Mouse (Mus musculus): ENCODE data around the gene Magi1. TPM values are rescaled to one million over a fixed set of nuclear protein-coding genes. Genes with fewer than 3 reads are reported as not detected.

Magi1 gene
- polyA plus RNA-seq, 1 experiment from 2014 or later: 22.9 TPM

DNA sequence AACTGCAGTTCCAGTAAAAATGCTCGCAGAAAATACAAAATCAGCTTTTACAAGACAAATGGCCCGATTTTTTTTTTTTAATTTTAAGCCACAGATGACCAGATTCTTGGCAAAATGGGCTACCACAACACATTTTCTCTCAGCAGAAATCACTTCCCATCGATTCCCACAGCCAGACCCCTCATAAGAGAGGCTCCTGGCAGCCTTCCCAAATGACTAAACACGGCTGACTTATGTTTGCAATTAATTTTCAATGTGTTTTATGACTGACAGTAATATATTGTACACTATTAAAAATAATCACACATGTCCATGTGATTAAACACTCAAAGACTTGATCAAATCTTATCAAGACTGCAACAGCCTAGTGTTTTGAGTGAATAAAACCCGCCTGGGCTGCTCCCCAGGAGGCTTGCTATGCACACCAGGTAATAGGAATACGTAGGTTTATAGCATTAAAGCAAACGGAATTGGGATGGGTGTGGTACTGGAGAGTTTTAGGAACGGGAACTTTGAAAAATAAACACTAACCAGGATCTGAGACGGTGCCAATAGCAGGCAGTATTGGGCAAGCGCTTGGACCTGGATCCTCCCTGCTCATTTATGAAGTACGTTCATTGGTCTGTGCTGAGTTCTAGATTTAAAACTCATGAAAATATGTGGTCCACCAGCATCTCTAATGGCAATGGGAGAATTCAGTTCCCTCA lies 176.2 kb downstream of the Magi1 start:
- Histone ChIP-seq H3K4me2 (ENCODE audit: low read length) (no peak overlapping the region), H3K36me3 (ENCODE audit: control insufficient read depth, insufficient read depth, low read length) (no peaks in the 10 kb centered on the region), H3K9ac (ENCODE audit: low read length) (no peak overlapping the region), H3K27me3 (replicated peaks; ENCODE audit: control insufficient read depth, insufficient read depth, low read length) (no peaks in the 10 kb centered on the region), H3K4me1 (ENCODE audit: control insufficient read depth, insufficient read depth, low read length) (0 out of 2 replicates have a peak, but pooled peaks cover 5% of the 10 kb centered on the region), H3K27ac (ENCODE audit: low read depth, low read length) (no peak overlapping the region), H3K9me3 (replicated peaks; ENCODE audit: control insufficient read depth, low read length) (no peaks in the 10 kb centered on the region), H3K4me3 (ENCODE audit: low read depth, low read length) (no peak overlapping the region)
- no peak for ATAC-seq
- 76% methylated on average over 11 of the region's 11 CpGs for WGBS
- peak; percentile 62 for DNase-seq (ENCODE audit: low spot score)

- no peak for DNase-seq (ENCODE audit: low spot score)
- H3K27ac ChIP-seq (ENCODE audit: low read depth, low read length): no peak overlapping the region
- H3K36me3 ChIP-seq (ENCODE audit: control insufficient read depth, insufficient read depth, low read length): no peaks in the 10 kb centered on the region
- no peak overlapping the region for H3K4me2 ChIP-seq (ENCODE audit: low read length)
- ATAC-seq: no peak
- WGBS: 49% methylated on average over 3 of the region's 3 CpGs
- H3K9ac ChIP-seq (ENCODE audit: low read length): no peak overlapping the region
- no peaks in the 10 kb centered on the region for H3K27me3 ChIP-seq (replicated peaks; ENCODE audit: control insufficient read depth, insufficient read depth, low read length)
- H3K4me1 ChIP-seq (ENCODE audit: control insufficient read depth, insufficient read depth, low read length): 0 out of 2 replicates have a peak, but pooled peaks cover 5% of the 10 kb centered on the region
- H3K4me3 ChIP-seq (ENCODE audit: low read depth, low read length): no peak overlapping the region
- no peaks in the 10 kb centered on the region for H3K9me3 ChIP-seq (replicated peaks; ENCODE audit: control insufficient read depth, low read length)
These were observed 180.1 kb downstream of the Magi1 start for GRCm38 (mm10) chr6:94103581-94103980.

DNA sequence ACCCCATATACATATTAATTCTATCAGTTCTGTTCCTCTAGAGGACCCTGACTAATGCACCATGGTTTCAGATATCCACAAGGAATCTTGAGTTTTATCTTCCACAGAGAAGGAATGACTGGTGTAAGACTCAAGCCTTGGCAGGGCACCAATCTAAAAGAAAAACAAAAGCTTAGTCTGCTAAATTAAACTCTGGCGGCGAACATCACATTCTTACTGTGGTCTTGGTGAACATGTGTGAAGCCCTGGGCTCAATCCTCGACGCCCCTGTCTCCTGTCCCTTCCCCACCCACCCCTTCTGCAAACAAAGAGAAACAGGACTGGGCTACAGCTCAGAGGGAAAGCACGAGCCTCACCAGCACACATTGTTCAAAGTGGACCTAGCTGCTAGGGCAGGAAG lies 182.5 kb downstream of the Magi1 start:
- no peaks in the 10 kb centered on the region for H3K27me3 ChIP-seq (replicated peaks; ENCODE audit: control insufficient read depth, insufficient read depth, low read length)
- ATAC-seq (no peak), DNase-seq (ENCODE audit: low spot score) (no peak)
- 0 out of 2 replicates have a peak, but pooled peaks cover 5% of the 10 kb centered on the region for H3K4me1 ChIP-seq (ENCODE audit: control insufficient read depth, insufficient read depth, low read length)
- H3K27ac ChIP-seq (ENCODE audit: low read depth, low read length): no peak overlapping the region
- no peak overlapping the region for H3K9ac ChIP-seq (ENCODE audit: low read length)
- no peak overlapping the region for H3K4me2 ChIP-seq (ENCODE audit: low read length)
- no peaks in the 10 kb centered on the region for H3K9me3 ChIP-seq (replicated peaks; ENCODE audit: control insufficient read depth, low read length)
- H3K4me3 ChIP-seq (ENCODE audit: low read depth, low read length): no peak overlapping the region
- WGBS: 53% methylated on average over 5 of the region's 5 CpGs
- H3K36me3 ChIP-seq (ENCODE audit: control insufficient read depth, insufficient read depth, low read length): no peaks in the 10 kb centered on the region

GRCm38 (mm10) chr6:94094924-94095685 lies 188.6 kb downstream of the Magi1 start:
- Histone ChIP-seq H3K9me3 (replicated peaks; ENCODE audit: control insufficient read depth, low read length) (no peaks in the 10 kb centered on the region), H3K36me3 (ENCODE audit: control insufficient read depth, insufficient read depth, low read length) (no peaks in the 10 kb centered on the region), H3K9ac (ENCODE audit: low read length) (no peak overlapping the region), H3K4me1 (ENCODE audit: control insufficient read depth, insufficient read depth, low read length) (peaks cover 5% of the 10 kb centered on the region; the same call in 1 of the 2 replicates), H3K27me3 (replicated peaks; ENCODE audit: control insufficient read depth, insufficient read depth, low read length) (no peaks in the 10 kb centered on the region), H3K4me3 (ENCODE audit: low read depth, low read length) (no peak overlapping the region), H3K4me2 (ENCODE audit: low read length) (no peak overlapping the region), H3K27ac (ENCODE audit: low read depth, low read length) (no peak overlapping the region)
- WGBS: 42% methylated on average over 4 of the region's 4 CpGs
- DNase-seq (ENCODE audit: low spot score) (no peak), ATAC-seq (no peak)

DNA sequence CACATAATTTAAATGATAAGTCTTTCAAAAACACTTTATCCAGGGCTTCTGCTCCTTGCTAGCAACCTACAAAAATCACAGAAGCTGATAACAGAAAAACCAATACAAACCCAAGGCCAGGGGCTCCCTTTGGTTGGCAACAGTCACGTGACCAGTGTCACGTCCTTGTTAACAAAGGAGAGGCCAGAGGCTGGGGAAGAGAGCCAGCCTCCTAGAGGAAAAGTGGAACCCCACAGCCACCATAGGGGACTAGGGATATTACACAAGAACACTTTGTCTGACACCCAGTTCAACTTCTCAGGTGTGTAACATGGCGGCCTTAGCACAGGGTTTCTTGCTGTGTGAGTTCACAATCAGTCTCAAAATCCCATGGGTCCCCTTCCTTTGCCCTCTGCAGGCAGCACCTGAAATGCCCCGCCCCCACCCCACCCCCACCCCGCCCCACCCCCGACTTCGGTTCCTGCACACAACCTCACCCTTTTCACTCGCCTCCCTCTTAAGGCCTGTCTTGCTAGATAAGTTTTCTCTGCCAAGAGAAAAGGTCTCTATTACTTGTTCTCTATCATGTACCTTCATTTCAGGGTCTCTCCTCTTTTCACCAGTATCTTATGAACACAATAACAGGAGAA lies 190.6 kb downstream of the Magi1 start:
- H3K27ac ChIP-seq (ENCODE audit: low read depth, low read length): no peak overlapping the region
- ATAC-seq: no peak
- H3K36me3 ChIP-seq (ENCODE audit: control insufficient read depth, insufficient read depth, low read length): no peaks in the 10 kb centered on the region
- H3K9me3 ChIP-seq (replicated peaks; ENCODE audit: control insufficient read depth, low read length): no peaks in the 10 kb centered on the region
- 53% methylated on average over 8 of the region's 8 CpGs for WGBS
- no peak overlapping the region for H3K9ac ChIP-seq (ENCODE audit: low read length)
- peaks cover 5% of the 10 kb centered on the region; the same call in 1 of the 2 replicates for H3K4me1 ChIP-seq (ENCODE audit: control insufficient read depth, insufficient read depth, low read length)
- H3K4me2 ChIP-seq (ENCODE audit: low read length): no peak overlapping the region
- no peaks in the 10 kb centered on the region for H3K27me3 ChIP-seq (replicated peaks; ENCODE audit: control insufficient read depth, insufficient read depth, low read length)
- H3K4me3 ChIP-seq (ENCODE audit: low read depth, low read length): no peak overlapping the region
- DNase-seq (ENCODE audit: low spot score): no peak

DNA sequence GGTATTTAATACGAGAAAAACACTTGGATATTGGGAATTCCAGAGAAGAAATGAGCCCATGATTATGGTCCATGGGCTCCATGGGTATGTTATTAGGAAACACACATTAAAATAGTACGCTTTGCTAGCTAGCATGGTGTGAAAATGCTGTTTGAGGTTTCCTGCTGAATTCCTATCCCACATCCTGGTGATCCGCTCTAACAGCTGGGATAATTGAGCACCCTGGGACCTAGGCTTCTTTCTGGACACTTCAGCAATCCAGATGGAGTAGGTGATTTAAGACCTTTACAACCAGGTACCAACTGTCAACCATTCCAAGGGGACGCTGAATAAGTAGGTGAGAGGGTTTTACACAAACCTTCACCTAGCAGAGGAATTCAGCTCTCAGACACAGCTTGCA lies 191.2 kb downstream of the Magi1 start:
- Histone ChIP-seq H3K27ac (ENCODE audit: low read depth, low read length) (no peak overlapping the region), H3K4me2 (ENCODE audit: low read length) (no peak overlapping the region), H3K27me3 (replicated peaks; ENCODE audit: control insufficient read depth, insufficient read depth, low read length) (no peaks in the 10 kb centered on the region), H3K9ac (ENCODE audit: low read length) (no peak overlapping the region), H3K9me3 (replicated peaks; ENCODE audit: control insufficient read depth, low read length) (no peaks in the 10 kb centered on the region), H3K4me3 (ENCODE audit: low read depth, low read length) (no peak overlapping the region), H3K4me1 (ENCODE audit: control insufficient read depth, insufficient read depth, low read length) (peaks cover 5% of the 10 kb centered on the region; the same call in 1 of the 2 replicates), H3K36me3 (ENCODE audit: control insufficient read depth, insufficient read depth, low read length) (no peaks in the 10 kb centered on the region)
- WGBS: 92% methylated on average over 4 of the region's 4 CpGs
- ATAC-seq (no peak), DNase-seq (ENCODE audit: low spot score) (no peak)

GRCm38 (mm10) chr6:94086855-94087254 lies 196.9 kb downstream of the Magi1 start:
- H3K9me3 ChIP-seq (replicated peaks; ENCODE audit: control insufficient read depth, low read length): no peaks in the 10 kb centered on the region
- H3K4me3 ChIP-seq (ENCODE audit: low read depth, low read length): no peak overlapping the region
- 79% methylated on average over 2 of the region's 2 CpGs for WGBS
- no peak overlapping the region for H3K4me2 ChIP-seq (ENCODE audit: low read length)
- peaks cover 12% of the 10 kb centered on the region for H3K4me1 ChIP-seq (ENCODE audit: control insufficient read depth, insufficient read depth, low read length)
- ATAC-seq (no peak), DNase-seq (ENCODE audit: low spot score) (no peak)
- H3K36me3 ChIP-seq (ENCODE audit: control insufficient read depth, insufficient read depth, low read length): no peaks in the 10 kb centered on the region
- no peak overlapping the region for H3K9ac ChIP-seq (ENCODE audit: low read length)
- no peak overlapping the region for H3K27ac ChIP-seq (ENCODE audit: low read depth, low read length)
- no peaks in the 10 kb centered on the region for H3K27me3 ChIP-seq (replicated peaks; ENCODE audit: control insufficient read depth, insufficient read depth, low read length)

- no peak overlapping the region for H3K9ac ChIP-seq (ENCODE audit: low read length)
- 3% methylated on average over 5 of the region's 5 CpGs for WGBS
- H3K27me3 ChIP-seq (replicated peaks; ENCODE audit: control insufficient read depth, insufficient read depth, low read length): no peaks in the 10 kb centered on the region
- H3K9me3 ChIP-seq (replicated peaks; ENCODE audit: control insufficient read depth, low read length): no peaks in the 10 kb centered on the region
- no peak overlapping the region for H3K4me3 ChIP-seq (ENCODE audit: low read depth, low read length)
- H3K4me1 ChIP-seq (ENCODE audit: control insufficient read depth, insufficient read depth, low read length): peaks cover 12% of the 10 kb centered on the region
- ATAC-seq: peak; percentile 78
- DNase-seq (ENCODE audit: low spot score): peak; percentile 81
- no peak overlapping the region for H3K4me2 ChIP-seq (ENCODE audit: low read length)
- no peak overlapping the region for H3K27ac ChIP-seq (ENCODE audit: low read depth, low read length)
- H3K36me3 ChIP-seq (ENCODE audit: control insufficient read depth, insufficient read depth, low read length): no peaks in the 10 kb centered on the region
These were observed 199.0 kb downstream of the Magi1 start for GRCm38 (mm10) chr6:94084752-94085151.
